Mouse (Mus musculus): Measurements from ENCODE around the gene Sarnp. TPM values are rescaled to one million over a fixed set of nuclear protein-coding genes. Genes with fewer than 3 reads are reported as not detected.

Gene Sarnp
- total and polyA plus RNA-seq, 2 experiments from 2014 or later: 19.4 to 135 TPM

GRCm38 (mm10) chr10:128917400-128917799 lies 100.3 kb downstream of the Sarnp start:
- Histone ChIP-seq H3K9ac (replicated peaks; ENCODE audit: low read depth, low read length) (no peak overlapping the region), H3K4me2 (ENCODE audit: low read depth, low read length) (no peak overlapping the region), H3K4me3 (ENCODE audit: low read depth, low read length) (no peak overlapping the region), H3K36me3 (replicated peaks; ENCODE audit: control insufficient read depth, insufficient read depth, low read length) (peaks cover 32% of the 10 kb centered on the region), H3K9me3 (replicated peaks; ENCODE audit: control insufficient read depth, low read length) (no peaks in the 10 kb centered on the region), H3K27ac (ENCODE audit: low read depth) (no peak overlapping the region), H3K4me1 (ENCODE audit: control insufficient read depth, insufficient read depth) (peaks cover 7% of the 10 kb centered on the region), H3K27me3 (ENCODE audit: control insufficient read depth, insufficient read depth, low read length) (no peaks in the 10 kb centered on the region)
- no peak for ATAC-seq (ENCODE audit: insufficient read depth, low read depth)
- no peak for TF ChIP-seq CTCF (IDR thresholded peaks at IDR 0.05; ENCODE audit: low read depth)
- no peak for TF ChIP-seq EP300 (IDR thresholded peaks at IDR 0.05; ENCODE audit: low read depth)
- WGBS: 87% methylated on average over 6 of the region's 6 CpGs
- DNase-seq (ENCODE audit: low spot score): no peak

DNA sequence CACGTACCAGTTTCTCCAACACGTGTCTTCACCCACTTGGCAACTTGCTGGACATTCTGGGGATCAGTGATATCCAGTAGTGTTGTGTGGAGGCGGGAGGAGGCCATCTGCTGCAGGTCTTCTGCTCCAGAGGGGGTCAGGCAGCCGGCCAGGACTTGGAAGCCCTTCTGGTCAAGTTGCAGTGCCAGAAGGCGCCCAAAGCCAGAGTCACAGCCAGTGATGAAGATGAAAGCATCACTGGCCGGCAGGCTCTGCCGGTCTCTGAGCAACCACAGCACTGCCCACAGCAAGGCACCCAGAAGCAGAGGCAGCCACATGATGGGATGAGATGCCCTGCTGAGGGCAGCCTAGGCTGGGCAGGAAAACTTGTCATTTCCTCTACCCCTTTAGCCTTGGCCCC lies 101.1 kb downstream of the Sarnp start:
- Histone ChIP-seq H3K9me3 (replicated peaks; ENCODE audit: control insufficient read depth, low read length) (no peaks in the 10 kb centered on the region), H3K4me1 (ENCODE audit: control insufficient read depth, insufficient read depth) (peaks cover 12% of the 10 kb centered on the region), H3K27me3 (ENCODE audit: control insufficient read depth, insufficient read depth, low read length) (no peaks in the 10 kb centered on the region), H3K4me2 (ENCODE audit: low read depth, low read length) (no peak overlapping the region), H3K9ac (replicated peaks; ENCODE audit: low read depth, low read length) (no peak overlapping the region), H3K27ac (ENCODE audit: low read depth) (no peak overlapping the region; the same call in 1 of the 2 replicates), H3K36me3 (replicated peaks; ENCODE audit: control insufficient read depth, insufficient read depth, low read length) (peaks cover 30% of the 10 kb centered on the region), H3K4me3 (ENCODE audit: low read depth, low read length) (no peak overlapping the region)
- 50% methylated on average over 7 of the region's 7 CpGs for WGBS
- TF ChIP-seq EP300 (IDR thresholded peaks at IDR 0.05; ENCODE audit: low read depth) (no peak), CTCF (IDR thresholded peaks at IDR 0.05; ENCODE audit: low read depth) (no peak)
- ATAC-seq (ENCODE audit: insufficient read depth, low read depth): no peak
- no peak for DNase-seq (ENCODE audit: low spot score)

DNA sequence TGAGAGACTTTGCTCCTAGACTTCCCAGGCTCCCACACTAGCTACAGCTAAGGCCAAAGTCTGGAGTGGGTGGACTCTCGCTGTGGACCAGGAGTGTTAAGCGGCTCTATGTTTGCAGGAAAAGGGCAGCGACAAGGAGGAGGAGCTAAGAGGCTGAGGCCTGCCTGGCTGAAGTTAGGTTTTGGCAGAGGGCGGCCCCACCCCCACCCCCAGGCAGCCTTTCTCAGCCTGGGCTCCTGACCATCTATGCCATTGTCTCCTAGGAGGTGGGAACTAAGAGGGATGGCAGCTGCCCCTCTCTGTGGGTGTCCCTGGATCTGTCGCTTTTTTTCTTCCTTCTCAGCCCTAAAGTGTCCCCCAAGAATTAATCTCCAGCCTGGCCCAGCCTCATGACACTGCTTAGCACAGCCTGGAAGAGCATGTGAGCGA lies 102.1 kb downstream of the Sarnp start:
- peak overlapping the region; percentile 22; the same call in 1 of the 2 replicates for H3K27ac ChIP-seq (ENCODE audit: low read depth)
- no peak for ATAC-seq (ENCODE audit: insufficient read depth, low read depth)
- no peak for DNase-seq (ENCODE audit: low spot score)

GRCm38 (mm10) chr10:128919966-128920365 lies 102.8 kb downstream of the Sarnp start:
- H3K27ac ChIP-seq (ENCODE audit: low read depth): peak overlapping the region; percentile 91
- H3K9ac ChIP-seq (replicated peaks; ENCODE audit: low read depth, low read length): no peak overlapping the region
- H3K4me1 ChIP-seq (ENCODE audit: control insufficient read depth, insufficient read depth): peaks cover 21% of the 10 kb centered on the region
- no peaks in the 10 kb centered on the region for H3K27me3 ChIP-seq (ENCODE audit: control insufficient read depth, insufficient read depth, low read length)
- no peak overlapping the region for H3K4me2 ChIP-seq (ENCODE audit: low read depth, low read length)
- TF ChIP-seq EP300 (IDR thresholded peaks at IDR 0.05; ENCODE audit: low read depth) (no peak), CTCF (IDR thresholded peaks at IDR 0.05; ENCODE audit: low read depth) (no peak)
- no peak overlapping the region for H3K4me3 ChIP-seq (ENCODE audit: low read depth, low read length)
- DNase-seq (ENCODE audit: low spot score): no peak
- 72% methylated on average over 7 of the region's 7 CpGs for WGBS
- peaks cover 21% of the 10 kb centered on the region for H3K36me3 ChIP-seq (replicated peaks; ENCODE audit: control insufficient read depth, insufficient read depth, low read length)
- no peaks in the 10 kb centered on the region for H3K9me3 ChIP-seq (replicated peaks; ENCODE audit: control insufficient read depth, low read length)
- no peak for ATAC-seq (ENCODE audit: insufficient read depth, low read depth)

More for the DNA sequence above, 102.1 kb downstream of the Sarnp start:
- H3K4me3 ChIP-seq (ENCODE audit: low read depth, low read length): no peak overlapping the region
- 33% methylated on average over 6 of the region's 6 CpGs for whole genome bisulfite sequencing
- no peak for TF ChIP-seq EP300 (IDR thresholded peaks at IDR 0.05; ENCODE audit: low read depth)
- TF ChIP-seq CTCF (IDR thresholded peaks at IDR 0.05; ENCODE audit: low read depth): no peak
- H3K36me3 ChIP-seq (replicated peaks; ENCODE audit: control insufficient read depth, insufficient read depth, low read length): peaks cover 27% of the 10 kb centered on the region
- H3K4me1 ChIP-seq (ENCODE audit: control insufficient read depth, insufficient read depth): peaks cover 20% of the 10 kb centered on the region
- H3K4me2 ChIP-seq (ENCODE audit: low read depth, low read length): no peak overlapping the region
- no peaks in the 10 kb centered on the region for H3K27me3 ChIP-seq (ENCODE audit: control insufficient read depth, insufficient read depth, low read length)
- H3K9ac ChIP-seq (replicated peaks; ENCODE audit: low read depth, low read length): 0 out of 2 replicates have a peak overlapping the region, but pooled peaks have one; percentile 26
- no peaks in the 10 kb centered on the region for H3K9me3 ChIP-seq (replicated peaks; ENCODE audit: control insufficient read depth, low read length)

DNA sequence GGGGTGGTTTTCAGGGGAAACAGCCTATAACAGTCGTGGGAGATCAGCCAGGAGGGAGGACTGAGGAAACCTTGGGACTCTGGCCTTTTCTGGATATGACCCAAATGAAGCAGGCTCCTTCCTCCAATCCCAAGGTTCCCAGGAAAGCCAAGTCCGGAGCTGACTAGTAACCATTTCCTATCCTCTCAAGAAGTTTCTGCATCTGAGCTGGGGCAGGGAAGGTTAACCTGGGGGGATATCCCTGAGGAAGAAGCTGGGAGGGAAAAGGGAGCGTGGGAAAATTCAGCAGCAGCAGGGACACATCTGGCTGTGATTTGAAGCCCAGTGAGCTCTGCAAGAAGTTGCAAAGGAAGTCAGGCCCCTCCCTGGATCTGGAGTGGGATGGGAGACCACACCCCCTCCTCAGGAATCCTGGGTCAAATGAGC lies 103.6 kb downstream of the Sarnp start:
- no peak for DNase-seq (ENCODE audit: low spot score)
- TF ChIP-seq CTCF (IDR thresholded peaks at IDR 0.05; ENCODE audit: low read depth) (no peak), EP300 (IDR thresholded peaks at IDR 0.05; ENCODE audit: low read depth) (no peak)
- Histone ChIP-seq H3K27ac (ENCODE audit: low read depth) (peak overlapping the region; percentile 91), H3K27me3 (ENCODE audit: control insufficient read depth, insufficient read depth, low read length) (no peaks in the 10 kb centered on the region), H3K4me2 (ENCODE audit: low read depth, low read length) (no peak overlapping the region), H3K36me3 (replicated peaks; ENCODE audit: control insufficient read depth, insufficient read depth, low read length) (peaks cover 21% of the 10 kb centered on the region), H3K4me1 (ENCODE audit: control insufficient read depth, insufficient read depth) (peaks cover 21% of the 10 kb centered on the region), H3K9ac (replicated peaks; ENCODE audit: low read depth, low read length) (no peak overlapping the region), H3K9me3 (replicated peaks; ENCODE audit: control insufficient read depth, low read length) (no peaks in the 10 kb centered on the region), H3K4me3 (ENCODE audit: low read depth, low read length) (no peak overlapping the region)
- no peak for ATAC-seq (ENCODE audit: insufficient read depth, low read depth)
- WGBS: 46% methylated on average over 3 of the region's 3 CpGs

DNA sequence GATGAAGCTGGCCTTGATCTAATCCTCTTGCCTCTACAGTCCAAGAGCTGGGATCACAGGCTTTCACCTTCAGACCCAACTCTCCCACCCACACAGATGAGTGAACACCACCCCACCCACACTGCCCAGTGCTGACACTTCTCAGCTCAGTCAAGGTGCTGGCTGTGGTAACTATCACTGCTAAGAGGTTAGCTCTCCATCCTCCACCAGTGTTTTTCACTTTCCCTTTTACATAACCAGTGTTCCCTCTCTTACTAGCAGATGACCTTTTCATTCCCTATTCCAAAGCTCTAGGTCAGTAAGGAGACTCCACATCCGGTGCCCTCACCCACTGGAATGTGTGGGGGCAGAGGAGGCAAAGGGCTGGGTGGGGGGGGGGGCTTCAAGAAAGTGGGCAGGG lies 104.1 kb downstream of the Sarnp start:
- Histone ChIP-seq H3K27me3 (ENCODE audit: control insufficient read depth, insufficient read depth, low read length) (no peaks in the 10 kb centered on the region), H3K36me3 (replicated peaks; ENCODE audit: control insufficient read depth, insufficient read depth, low read length) (peaks cover 18% of the 10 kb centered on the region), H3K27ac (ENCODE audit: low read depth) (peak overlapping the region; percentile 91), H3K4me3 (ENCODE audit: low read depth, low read length) (no peak overlapping the region), H3K9me3 (replicated peaks; ENCODE audit: control insufficient read depth, low read length) (no peaks in the 10 kb centered on the region), H3K9ac (replicated peaks; ENCODE audit: low read depth, low read length) (no peak overlapping the region), H3K4me2 (ENCODE audit: low read depth, low read length) (no peak overlapping the region), H3K4me1 (ENCODE audit: control insufficient read depth, insufficient read depth) (peaks cover 21% of the 10 kb centered on the region)
- TF ChIP-seq CTCF (IDR thresholded peaks at IDR 0.05; ENCODE audit: low read depth) (no peak), EP300 (IDR thresholded peaks at IDR 0.05; ENCODE audit: low read depth) (no peak)
- ATAC-seq (ENCODE audit: insufficient read depth, low read depth) (no peak), DNase-seq (ENCODE audit: low spot score) (no peak)
- WGBS: 75% methylated on average over 1 of the region's 1 CpGs

Measured in heart, postnatal 0 days (tissue).